Mouse (Mus musculus) liver, embryonic 14.5 days (tissue): Measurements from ENCODE around the gene Uts2.

Source experiments
- CTCF ChIP-seq: IDR thresholded peaks from 2 replicates; pipeline ENCODE4 v1.5.1; 2016; ENCODE audit warnings: antibody characterized with exemption, low read depth, control low read depth
- EP300 ChIP-seq: IDR thresholded peaks from 2 replicates; pipeline ENCODE4 v1.6.1; 2016; ENCODE audit warnings: antibody characterized with exemption, low read depth

GRCm38 (mm10) chr4:151043281-151043680 lies 46.4 kb downstream of the Uts2 start:
- TF ChIP-seq CTCF (no peak), EP300 (no peak)
